Mouse (Mus musculus) T-cell, adult 2 months (primary cell): ENCODE data around the gene Sh2d5.

ENCODE experiments used
- DNase-seq: peaks from one replicate; pipeline ENCODE4 v3.0.0; 2022; ENCODE audit warnings: low spot score

Gene Sh2d5

GRCm38 (mm10) chr4:138250088-138250960 is at the start of gene Sh2d5, which contains the start of gene Kif17:
Sh2d5 (plus strand) TSS chr4:138250403.
Kif17 (plus strand) TSS chr4:138250435.
- peak; percentile 67 for DNase-seq

- DNase-seq: no peak
Measured at GRCm38 (mm10) chr4:138200769-138201168, 49.4 kb upstream of the Sh2d5 start.

GRCm38 (mm10) chr4:138201696-138202095 is 48.5 kb upstream of the Sh2d5 start:
- no peak for DNase-seq

GRCm38 (mm10) chr4:138210116-138210515 is 40.1 kb upstream of the Sh2d5 start:
- DNase-seq: no peak

GRCm38 (mm10) chr4:138213861-138214260 is 36.3 kb upstream of the Sh2d5 start:
- DNase-seq: no peak

- DNase-seq: no peak
Measured at GRCm38 (mm10) chr4:138215671-138216199, 34.5 kb upstream of the Sh2d5 start.

GRCm38 (mm10) chr4:138216200-138216890 is 33.9 kb upstream of the Sh2d5 start, which contains the start of gene Hp1bp3:
Hp1bp3 (plus strand) TSS chr4:138216296.
- peak; percentile 70 for DNase-seq

GRCm38 (mm10) chr4:138216891-138217392 is 33.3 kb upstream of the Sh2d5 start:
- DNase-seq: peak; percentile 98

- no peak for DNase-seq
Measured at GRCm38 (mm10) chr4:138217441-138217840, 32.8 kb upstream of the Sh2d5 start.

- no peak for DNase-seq
Measured at GRCm38 (mm10) chr4:138217951-138218685, 32.1 kb upstream of the Sh2d5 start.

- DNase-seq: no peak
Measured at GRCm38 (mm10) chr4:138219331-138219730, 30.9 kb upstream of the Sh2d5 start.

- DNase-seq: no peak
Measured at GRCm38 (mm10) chr4:138220761-138221160, 29.4 kb upstream of the Sh2d5 start.

- DNase-seq: no peak
Measured at GRCm38 (mm10) chr4:138221406-138221805, 28.8 kb upstream of the Sh2d5 start.

- peak; percentile 44 for DNase-seq
Measured at GRCm38 (mm10) chr4:138222396-138222795, 27.8 kb upstream of the Sh2d5 start.

GRCm38 (mm10) chr4:138223623-138224022 is 26.6 kb upstream of the Sh2d5 start:
- DNase-seq: peak; percentile 32

- no peak for DNase-seq
Measured at GRCm38 (mm10) chr4:138246756-138247665, 3.2 kb upstream of the Sh2d5 start.

GRCm38 (mm10) chr4:138251819-138252218 is 1.6 kb downstream of the Sh2d5 start:
- peak; percentile 27 for DNase-seq

- DNase-seq: no peak
Measured at GRCm38 (mm10) chr4:138252231-138252630, 2.0 kb downstream of the Sh2d5 start.

GRCm38 (mm10) chr4:138257116-138257687 is 7.0 kb downstream of the Sh2d5 start:
- DNase-seq: peak; percentile 31

GRCm38 (mm10) chr4:138258663-138259062 is 8.5 kb downstream of the Sh2d5 start:
- DNase-seq: no peak
